Mouse (Mus musculus) liver, embryonic 14.5 days (tissue): Measurements from ENCODE around the gene Ust. TPM values are rescaled to one million over a fixed set of nuclear protein-coding genes. Genes with fewer than 3 reads are reported as not detected.

Experiments used
- ATAC-seq: fragments of 200-750 bp; cut with Nextera tagmentation; 2 replicates; pipeline ENCODE4 v1.8.0; 2017; ENCODE audit warnings: moderate number of reproducible peaks, mild to moderate bottlenecking, moderate library complexity; ENCODE audit not compliant: insufficient read depth
- DNase-seq, 3 experiments: peaks; one replicate each; pipeline ENCODE4 v3.0.0-alpha.2; 2012 to 2013; ENCODE audit warnings: low read depth in 3 of 3, low spot score in 3 of 3
- H3K27ac ChIP-seq: fragments of 300-500 bp; sonication (generic); 2 replicates; pipeline ENCODE4 v1.5.1; 2014; ENCODE audit warnings: moderate library complexity, mild to moderate bottlenecking, control low read depth, inconsistent platforms
- H3K27me3 ChIP-seq: fragments of 300-500 bp; sonication (generic); 2 replicates; pipeline ENCODE4 v1.6.1; 2014; ENCODE audit warnings: mild to moderate bottlenecking, low read length, moderate library complexity; ENCODE audit not compliant: control insufficient read depth, insufficient read depth
- H3K36me3 ChIP-seq: fragments of 300-500 bp; sonication (generic); replicated peaks from 2 replicates; pipeline ENCODE4 v1.6.1; 2014; ENCODE audit warnings: low read depth; ENCODE audit not compliant: control insufficient read depth, insufficient read depth
- H3K4me1 ChIP-seq, 2 experiments: fragments of 200-500 bp in 1 of 2; fragments of 300-500 bp in 1 of 2; sonication (generic) in 1 of 2; replicated peaks; 2 replicates each; pipeline ENCODE4 v1.6.1; 2012 to 2014; ENCODE audit warnings: antibody characterized with exemption in 1 of 2, inconsistent platforms in 1 of 2, low read length in 1 of 2; ENCODE audit not compliant: control insufficient read depth in 2 of 2, insufficient read depth in 2 of 2
- H3K4me2 ChIP-seq: fragments of 300-500 bp; sonication (generic); 2 replicates; pipeline ENCODE4 v1.6.1; 2014; ENCODE audit warnings: low read depth, mild to moderate bottlenecking, control low read depth, moderate library complexity
- H3K4me3 ChIP-seq, 2 experiments: fragments of 200-500 bp in 1 of 2; fragments of 300-500 bp in 1 of 2; sonication (generic) in 1 of 2; 2 replicates each; pipeline ENCODE4 v1.5.1; 2012 to 2014; ENCODE audit warnings: low read depth in 2 of 2, low read length in 2 of 2, mild to moderate bottlenecking in 2 of 2, control low read depth in 1 of 2, inconsistent platforms in 1 of 2, moderate library complexity in 1 of 2; ENCODE audit not compliant: insufficient read depth in 1 of 2
- H3K9ac ChIP-seq: fragments of 300-500 bp; sonication (generic); replicated peaks from 2 replicates; pipeline ENCODE4 v1.6.1; 2014; ENCODE audit warnings: mild to moderate bottlenecking, control low read depth, moderate library complexity
- H3K9me3 ChIP-seq: fragments of 300-500 bp; sonication (generic); 2 replicates; pipeline ENCODE4 v1.6.1; 2016; ENCODE audit warnings: low read length, mixed read lengths; ENCODE audit not compliant: control insufficient read depth
- CTCF ChIP-seq: IDR thresholded peaks from 2 replicates; pipeline ENCODE4 v1.5.1; 2016; ENCODE audit warnings: antibody characterized with exemption, low read depth, control low read depth
- EP300 ChIP-seq: IDR thresholded peaks from 2 replicates; pipeline ENCODE4 v1.6.1; 2016; ENCODE audit warnings: antibody characterized with exemption, low read depth
- WGBS: fragments of 180-500 bp; shearing (Covaris S2); extraction: QIAGEN DNeasy Blood & Tissue Kit; methylation state at CpG from one replicate; pipeline ENCODE4 v1.1.7; 2014; ENCODE audit not compliant: insufficient replicate concordance; 5-methylcytosine and 5-hydroxymethylcytosine counted together
- polyA plus RNA-seq, 2 experiments: library from polyadenylated mRNA; depleted of rRNA in 1 of 2; stranded (reverse) in 1 of 2; unstranded in 1 of 2; fragments of >200 nt; fragmentation: Nextera tagmentation in 1 of 2; extraction: Ambion mirVana in 1 of 2; gene quantifications; 2 replicates each; pipeline versions ENCODE4 v1.2.1 to v1.2.3; 2012 to 2014

Ust gene
- polyA plus RNA-seq, 2 experiments, result 0.30 to 0.42 TPM

DNA sequence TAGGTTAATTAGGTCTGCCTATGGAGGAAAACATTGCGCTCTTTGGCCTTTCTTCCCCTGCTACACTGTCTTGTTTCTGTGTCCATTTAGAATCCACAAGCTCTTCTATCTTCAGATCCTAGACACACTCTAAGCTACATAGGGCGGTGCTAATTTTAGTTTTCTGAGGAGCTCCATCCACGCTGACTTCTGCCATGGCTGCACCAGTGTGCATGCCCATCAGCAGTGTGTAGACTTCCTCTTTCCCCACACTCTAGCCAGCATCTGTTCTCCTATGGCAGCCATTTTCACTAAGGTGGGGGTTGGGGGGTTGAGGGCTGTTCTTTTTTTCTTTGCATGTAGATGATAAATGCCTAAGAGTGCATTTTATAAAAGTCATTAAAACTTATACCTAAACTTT, 268.6 kb downstream of the Ust start:
- 51% methylated on average over 3 of the region's 3 CpGs for WGBS
- DNase-seq (no peak), ATAC-seq (no peak)
- Histone ChIP-seq H3K4me2 (no peak overlapping the region), H3K4me3 (no peak overlapping the region), H3K4me1 (no peaks in the 10 kb centered on the region), H3K27ac (no peak overlapping the region), H3K9me3 (no peaks in the 10 kb centered on the region), H3K27me3 (no peaks in the 10 kb centered on the region), H3K9ac (no peak overlapping the region), H3K36me3 (no peaks in the 10 kb centered on the region)
- no peak for TF ChIP-seq CTCF
- TF ChIP-seq EP300, result no peak

DNA sequence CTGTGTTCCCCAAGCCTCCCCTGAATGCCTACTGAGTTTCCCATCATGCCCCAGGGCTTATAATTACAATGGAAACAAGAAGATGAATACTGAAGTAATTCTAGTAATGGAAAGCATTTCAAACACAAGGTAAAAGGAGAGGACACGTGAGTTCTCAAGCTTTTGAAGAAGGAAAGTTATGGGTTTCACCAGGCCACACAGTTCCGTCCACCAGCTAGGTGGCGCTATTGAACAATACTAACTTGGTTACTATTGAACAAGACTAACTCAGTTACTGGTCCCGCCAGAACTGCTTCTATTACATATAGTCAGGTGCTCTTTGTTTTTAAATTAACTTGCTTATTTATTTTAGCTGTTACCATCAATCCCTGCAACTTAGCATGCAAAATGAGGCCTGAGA, 276.3 kb downstream of the Ust start:
- no peaks in the 10 kb centered on the region for H3K27me3 ChIP-seq
- no peak overlapping the region for H3K27ac ChIP-seq
- TF ChIP-seq CTCF (peak; percentile 61), EP300 (no peak)
- DNase-seq, result peak; percentile 3 to 20 (median 4)
- H3K4me3 ChIP-seq, result no peak overlapping the region
- H3K9me3 ChIP-seq, result no peaks in the 10 kb centered on the region
- H3K36me3 ChIP-seq, result no peaks in the 10 kb centered on the region
- H3K4me1 ChIP-seq, result no peaks in the 10 kb centered on the region
- ATAC-seq, result no peak
- H3K4me2 ChIP-seq, result no peak overlapping the region
- no peak overlapping the region for H3K9ac ChIP-seq
- WGBS, result 10% methylated on average over 4 of the region's 4 CpGs

DNA sequence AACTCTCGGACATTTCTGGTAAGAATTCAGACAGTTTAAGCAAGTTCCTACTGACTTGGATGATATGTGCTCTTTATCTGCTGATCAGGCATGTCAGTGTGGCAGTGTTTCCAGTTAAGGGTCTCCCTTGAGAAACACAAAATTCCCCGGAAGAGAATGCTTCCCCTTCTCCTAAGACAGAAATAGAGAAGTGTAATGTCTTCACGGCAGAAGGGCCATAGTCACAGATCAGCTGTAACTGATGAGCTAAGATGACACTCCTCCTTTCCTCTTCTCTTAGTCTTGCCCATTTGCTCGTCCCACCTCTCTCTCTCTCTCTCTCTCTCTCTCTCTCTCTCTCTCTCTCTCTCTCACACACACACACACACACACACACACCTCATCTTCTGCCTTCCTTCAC, 277.9 kb downstream of the Ust start:
- ATAC-seq, result no peak

GRCm38 (mm10) chr10:8240242-8240641, 278.4 kb downstream of the Ust start:
- no peak overlapping the region for H3K27ac ChIP-seq
- no peaks in the 10 kb centered on the region for H3K36me3 ChIP-seq
- H3K4me3 ChIP-seq, result no peak overlapping the region
- TF ChIP-seq EP300, result no peak
- peak; percentile 81 for TF ChIP-seq CTCF
- no peaks in the 10 kb centered on the region for H3K27me3 ChIP-seq
- H3K9me3 ChIP-seq, result no peaks in the 10 kb centered on the region
- no peak overlapping the region for H3K9ac ChIP-seq
- 3% methylated on average over 3 of the region's 3 CpGs for WGBS
- no peak overlapping the region for H3K4me2 ChIP-seq
- no peak for ATAC-seq
- DNase-seq, result peak; percentile 19 to 46 (median 36)
- no peaks in the 10 kb centered on the region for H3K4me1 ChIP-seq

More for the DNA sequence above, 277.9 kb downstream of the Ust start:
- no peaks in the 10 kb centered on the region for H3K27me3 ChIP-seq
- TF ChIP-seq CTCF (no peak), EP300 (no peak)
- no peak overlapping the region for H3K4me3 ChIP-seq
- WGBS, result 17% methylated on average over 4 of the region's 4 CpGs
- H3K27ac ChIP-seq, result no peak overlapping the region
- H3K36me3 ChIP-seq, result no peaks in the 10 kb centered on the region
- H3K4me2 ChIP-seq, result no peak overlapping the region
- H3K9me3 ChIP-seq, result no peaks in the 10 kb centered on the region
- no peak overlapping the region for H3K9ac ChIP-seq
- no peak for DNase-seq
- H3K4me1 ChIP-seq, result no peaks in the 10 kb centered on the region

DNA sequence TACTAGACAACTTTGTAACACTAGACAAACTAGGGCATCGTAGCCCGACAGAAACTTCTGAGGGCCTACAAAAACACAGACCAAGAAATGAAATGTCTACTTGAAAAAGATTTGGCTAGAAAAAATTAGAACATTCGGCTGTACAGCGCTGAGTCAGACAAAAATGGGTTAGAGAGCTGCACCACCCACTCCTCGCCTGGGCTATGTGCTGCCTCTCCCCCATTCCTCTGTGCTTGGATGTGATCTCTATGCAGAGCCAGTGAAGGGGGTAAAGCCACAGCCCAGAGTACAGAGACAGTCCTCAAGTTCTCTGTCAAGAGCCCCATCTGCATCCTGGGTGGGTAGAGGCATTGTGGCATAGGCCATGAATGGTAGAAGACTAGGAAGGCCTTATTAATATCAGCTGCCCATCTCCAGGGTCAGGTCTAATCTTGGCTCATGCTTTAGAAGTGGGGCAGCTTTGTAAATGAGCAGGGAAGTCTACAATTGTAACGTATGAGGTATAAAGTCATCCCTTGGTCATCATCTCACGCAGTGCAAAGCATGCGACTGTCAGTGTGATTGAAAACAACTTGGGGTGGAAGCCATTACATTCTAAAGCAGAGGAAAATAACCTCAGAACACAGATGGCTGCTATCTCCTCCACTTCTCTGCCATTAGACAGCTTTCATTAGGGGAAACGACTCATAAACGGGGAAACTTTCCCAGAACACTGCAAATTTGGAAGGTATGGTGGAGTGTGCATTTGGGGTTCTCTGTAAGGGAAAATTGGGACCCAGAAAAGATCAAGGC, 281.6 kb downstream of the Ust start:
- Histone ChIP-seq H3K9me3 (no peaks in the 10 kb centered on the region), H3K4me1 (no peaks in the 10 kb centered on the region), H3K4me3 (no peak overlapping the region), H3K27me3 (no peaks in the 10 kb centered on the region), H3K27ac (no peak overlapping the region), H3K9ac (no peak overlapping the region), H3K4me2 (no peak overlapping the region), H3K36me3 (no peaks in the 10 kb centered on the region)
- ATAC-seq (no peak), DNase-seq (no peak)
- WGBS, result 74% methylated on average over 10 of the region's 10 CpGs
- TF ChIP-seq CTCF (no peak), EP300 (no peak)
